Mouse (Mus musculus): ENCODE data around the gene Retn.
A peak's percentile ranks its signal among the peaks of the same experiment; 100 is the strongest.

DNA sequence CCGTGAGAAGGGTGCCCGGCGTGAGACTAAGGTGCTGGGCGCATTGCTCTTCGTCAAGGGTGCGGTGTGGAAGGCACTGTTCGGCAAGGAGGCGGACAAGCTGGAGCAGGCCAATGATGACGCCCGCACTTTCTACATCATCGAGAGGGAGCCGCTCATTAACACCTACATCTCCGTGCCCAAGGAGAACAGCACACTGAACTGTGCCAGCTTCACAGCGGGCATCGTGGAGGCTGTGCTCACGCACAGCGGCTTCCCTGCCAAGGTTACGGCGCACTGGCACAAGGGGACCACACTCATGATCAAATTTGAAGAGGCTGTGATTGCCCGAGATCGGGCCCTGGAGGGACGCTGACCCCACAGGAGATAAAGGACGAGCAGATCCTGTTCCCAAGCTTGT lies 23.7 kb downstream of the Retn start:
- TF ChIP-seq CTCF (IDR thresholded peaks at IDR 0.05; ENCODE audit: borderline replicate concordance, insufficient read depth, low read depth, low read length): no peak
- TF ChIP-seq POLR2A (IDR thresholded peaks at IDR 0.05; ENCODE audit: borderline replicate concordance, insufficient read depth, low read length): peak; percentile 27; the same call in 1 of the 2 replicates
